Mouse (Mus musculus) heart, embryonic 11.5 days (tissue): ENCODE results near the gene Ndufa4. TPM values are rescaled to one million over a fixed set of nuclear protein-coding genes. Genes with fewer than 3 reads are reported as not detected.
"Not testable (repeated sequence)": the region's sequence is repeated elsewhere in the genome, so short reads cannot be mapped to it uniquely, and the experiment has no call there.

Experiments
- ATAC-seq: fragments of 200-750 bp; cut with Nextera tagmentation; replicated peaks from 2 replicates; pipeline ENCODE4 v1.8.0; 2017; ENCODE audit warnings: moderate library complexity; ENCODE audit not compliant: insufficient number of reproducible peaks, low FRiP score, low TSS enrichment
- H3K27ac ChIP-seq: fragments of 300-500 bp; sonication (generic); 2 replicates; pipeline ENCODE4 v1.5.1; 2014; ENCODE audit warnings: mild to moderate bottlenecking, low read depth, low read length
- H3K27me3 ChIP-seq: fragments of 300-500 bp; sonication (generic); 2 replicates; pipeline ENCODE4 v1.6.1; 2014; ENCODE audit warnings: mild to moderate bottlenecking, low read length, mixed read lengths; ENCODE audit not compliant: control insufficient read depth, insufficient read depth
- H3K36me3 ChIP-seq: fragments of 300-500 bp; sonication (generic); 2 replicates; pipeline ENCODE4 v1.6.1; 2014; ENCODE audit warnings: mild to moderate bottlenecking, low read length, moderate library complexity, mixed read lengths; ENCODE audit not compliant: control insufficient read depth, insufficient read depth
- H3K4me1 ChIP-seq: fragments of 300-500 bp; sonication (generic); 2 replicates; pipeline ENCODE4 v1.6.1; 2014; ENCODE audit warnings: low read length; ENCODE audit not compliant: control insufficient read depth, insufficient read depth
- H3K4me2 ChIP-seq: fragments of 300-500 bp; sonication (generic); 2 replicates; pipeline ENCODE4 v1.6.1; 2014; ENCODE audit warnings: mild to moderate bottlenecking, moderate library complexity
- H3K4me3 ChIP-seq: fragments of 300-500 bp; sonication (generic); 2 replicates; pipeline ENCODE4 v1.5.1; 2014; ENCODE audit warnings: low read depth, low read length
- H3K9ac ChIP-seq: fragments of 300-500 bp; sonication (generic); 2 replicates; pipeline ENCODE4 v1.6.1; 2014; ENCODE audit warnings: mild to moderate bottlenecking, low read depth, low read length, moderate library complexity
- H3K9me3 ChIP-seq: fragments of 300-500 bp; sonication (generic); replicated peaks from 2 replicates; pipeline ENCODE4 v1.6.1; 2016; ENCODE audit warnings: low read length; ENCODE audit not compliant: control insufficient read depth
- WGBS: fragments of 180-500 bp; shearing (Covaris S2); extraction: QIAGEN DNeasy Blood & Tissue Kit; methylation state at CpG from one replicate; pipeline ENCODE4 v1.1.7; 2014; ENCODE audit not compliant: insufficient replicate concordance; 5-methylcytosine and 5-hydroxymethylcytosine counted together
- polyA plus RNA-seq: library from polyadenylated mRNA; unstranded; fragments of >200 nt; fragmentation: Nextera tagmentation; extraction: Ambion mirVana; gene quantifications from 2 replicates; pipeline ENCODE4 v1.2.1, GENCODE M21; 2014

The Ndufa4 gene
- polyA plus RNA-seq, 1 experiment from 2014 or later, result 1,392 TPM

GRCm38 (mm10) chr6:11908170-11908569, 873 bp upstream of the Ndufa4 start:
- Histone ChIP-seq H3K4me2 (peak overlapping the region; percentile 75), H3K4me3 (peak overlapping the region; percentile 88), H3K4me1 (no peaks in the 10 kb centered on the region), H3K9ac (peak overlapping the region; percentile 91; the same call in 1 of the 2 replicates), H3K27ac (peak overlapping the region; percentile 77; the same call in 1 of the 2 replicates), H3K27me3 (no peaks in the 10 kb centered on the region), H3K9me3 (no peaks in the 10 kb centered on the region), H3K36me3 (peaks cover 7% of the 10 kb centered on the region)
- 34% methylated on average over 7 of the region's 7 CpGs for WGBS
- ATAC-seq, result no peak

GRCm38 (mm10) chr6:11906890-11907268, 418 bp downstream of the Ndufa4 start:
- H3K4me3 ChIP-seq, result peak overlapping the region; percentile 88
- H3K36me3 ChIP-seq, result peaks cover 7% of the 10 kb centered on the region
- peak overlapping the region; percentile 77 for H3K27ac ChIP-seq
- WGBS, result under 1% methylated on average over 5 of the region's 5 CpGs
- no peaks in the 10 kb centered on the region for H3K27me3 ChIP-seq
- H3K9me3 ChIP-seq, result no peaks in the 10 kb centered on the region
- ATAC-seq, result peak; percentile 24
- H3K4me2 ChIP-seq, result peak overlapping the region; percentile 75
- H3K9ac ChIP-seq, result peak overlapping the region; percentile 91
- H3K4me1 ChIP-seq, result no peaks in the 10 kb centered on the region

GRCm38 (mm10) chr6:11900809-11901310, 6.4 kb downstream of the Ndufa4 start:
- WGBS, result 88% methylated on average over 4 of the region's 4 CpGs
- H3K36me3 ChIP-seq, result peaks cover 26% of the 10 kb centered on the region
- no peaks in the 10 kb centered on the region for H3K27me3 ChIP-seq
- H3K9me3 ChIP-seq, result no peaks in the 10 kb centered on the region
- H3K4me2 ChIP-seq, result no peak overlapping the region
- no peak overlapping the region for H3K9ac ChIP-seq
- H3K27ac ChIP-seq, result no peak overlapping the region
- ATAC-seq, result no peak
- H3K4me3 ChIP-seq, result no peak overlapping the region
- no peaks in the 10 kb centered on the region for H3K4me1 ChIP-seq

- no CpG with 5 or more reads among the region's 2 CpGs for WGBS
- not testable (repeated sequence) for H3K9me3 ChIP-seq, H3K9ac ChIP-seq, H3K4me3 ChIP-seq, H3K27ac ChIP-seq, H3K27me3 ChIP-seq, H3K36me3 ChIP-seq, H3K4me2 ChIP-seq, ATAC-seq, H3K4me1 ChIP-seq
Measured at GRCm38 (mm10) chr6:11875364-11875763, 31.9 kb downstream of the Ndufa4 start.

Other genes with a start within 250 kb of the Ndufa4 start
- gene Phf14, start 312 bp upstream of the Ndufa4 start, polyA plus RNA-seq, result 51.6 and 59.9 TPM in 2 replicates